ENCODE assay signal across 8 mouse cellular contexts in genomic region chr17:84182311-84183271, GRCm38 (mm10). TPM values are rescaled to one million over a fixed set of nuclear protein-coding genes. Genes with fewer than 3 reads are reported as not detected.
DNase-seq lines count a peak whose midpoint lies in the region; ATAC-seq and TF ChIP-seq lines count a peak whose summit lies in the region.

No protein-coding gene starts in this region.

- peak overlapping the region; percentile 82 for H3K4me2 ChIP-seq in limb, embryonic 14.5 days (replicated peaks; ENCODE audit: low read depth, low read length, severe bottlenecking)

- H3K9ac ChIP-seq in limb, embryonic 14.5 days (ENCODE audit: low read depth, low read length, severe bottlenecking): peak overlapping the region; percentile 59

- no peak for TF ChIP-seq POLR2A in limb, embryonic 14.5 days (IDR thresholded peaks at IDR 0.05; ENCODE audit: borderline replicate concordance, extremely low read depth, insufficient read depth, insufficient read length)

- H3K27ac ChIP-seq in embryonic facial prominence, embryonic 10.5 days (replicated peaks): peak overlapping the region; percentile 85
- peak overlapping the region; percentile 84 for H3K27ac ChIP-seq in limb, embryonic 14.5 days (replicated peaks; ENCODE audit: low read depth, low read length)

- DNase-seq in retina, postnatal 1 day: peak; percentile 40
- no peak for DNase-seq in retina, embryonic 14.5 days (ENCODE audit: low spot score)
- peak; percentile 87 for DNase-seq in embryonic facial prominence, embryonic 10.5 days (ENCODE audit: low spot score)
- peak; percentile 42 to 59 for DNase-seq in heart, postnatal 14 days
- DNase-seq in limb, embryonic 14.5 days (ENCODE audit: low spot score): peak; percentile 64
- DNase-seq in naive thymus-derived CD4-positive, alpha-beta T cell, adult 2 months (ENCODE audit: low read depth): peak; percentile 71
- no peak for DNase-seq in layer of hippocampus, postnatal 10 days (ENCODE audit: low spot score in 2 of 2)

- intact Hi-C loops in heart, postnatal 14 days (cut with DNase I): no loop called here

- peaks cover 26% of the 10 kb centered on the region for H3K36me3 ChIP-seq in embryonic facial prominence, embryonic 10.5 days (replicated peaks)
- H3K36me3 ChIP-seq in limb, embryonic 14.5 days (ENCODE audit: control insufficient read depth, insufficient read depth, low read length): peaks cover 29% of the 10 kb centered on the region

- ATAC-seq in limb, embryonic 14.5 days (ENCODE audit: low FRiP score, low read depth): peak; percentile 11; the same call in 1 of the 2 replicates
- ATAC-seq in monocyte, adult 5-6 weeks (replicated peaks; ENCODE audit: insufficient number of reproducible peaks, low FRiP score, low TSS enrichment, poor library complexity, severe bottlenecking): no peak

- H3K4me3 ChIP-seq in embryonic facial prominence, embryonic 10.5 days: peak overlapping the region; percentile 51
- peak overlapping the region; percentile 39 for H3K4me3 ChIP-seq in limb, embryonic 14.5 days (replicated peaks; ENCODE audit: low read length)

- 26% methylated on average over 16 of the region's 16 CpGs for WGBS in embryonic facial prominence, embryonic 10.5 days
- 14% methylated on average over 16 of the region's 16 CpGs for WGBS in limb, embryonic 14.5 days

- H3K9me3 ChIP-seq in embryonic facial prominence, embryonic 10.5 days: no peaks in the 10 kb centered on the region
- no peaks in the 10 kb centered on the region for H3K9me3 ChIP-seq in limb, embryonic 14.5 days (ENCODE audit: control insufficient read depth, low read length)

- peaks cover 60% of the 10 kb centered on the region for H3K4me1 ChIP-seq in embryonic facial prominence, embryonic 10.5 days
- H3K4me1 ChIP-seq in limb, embryonic 14.5 days (ENCODE audit: control insufficient read depth, insufficient read depth, low read length): peaks cover 44% of the 10 kb centered on the region

- no peaks in the 10 kb centered on the region for H3K27me3 ChIP-seq in embryonic facial prominence, embryonic 10.5 days (replicated peaks; ENCODE audit: low read depth, poor library complexity, severe bottlenecking)
- no peaks in the 10 kb centered on the region for H3K27me3 ChIP-seq in limb, embryonic 14.5 days (ENCODE audit: control insufficient read depth, insufficient read depth, low read length)

RNA-seq across cellular contexts. Expression of gene Zfp36l2, which starts 5.2 kb away (rescaled TPM):
- polyA plus RNA-seq in embryonic facial prominence, embryonic 10.5 days (2016; fragmentation: Nextera tagmentation; extraction: Ambion mirVana): 10.8 and 12.0 TPM in 2 replicates
- 10 to 100 TPM; 30.3 to 33.3 TPM for total RNA-seq in heart, postnatal 14 days (2021)
- polyA plus RNA-seq in limb, embryonic 14.5 days (2012; rRNA removed): 80.1 and 113 TPM in 2 replicates
- polyA plus RNA-seq in limb, embryonic 14.5 days (2014; fragmentation: Nextera tagmentation; extraction: Ambion mirVana): 30.9 and 32.6 TPM in 2 replicates
- 346 to 394 TPM (median 381 TPM) in 3 replicates for total RNA-seq in monocyte, adult 5-6 weeks (2017)
- 10 to 100 TPM; 24.4 to 25.4 TPM for total RNA-seq in layer of hippocampus, postnatal 10 days (2021)

Comparison
In these comparisons a context has a peak if more than half of its experiments do, and no peak if none do; other contexts are left out.
1. DNase-seq: peak in retina, postnatal 1 day (single experiment), embryonic facial prominence, embryonic 10.5 days (single experiment), heart, postnatal 14 days (2 of 2), limb, embryonic 14.5 days (single experiment) and naive thymus-derived CD4-positive, alpha-beta T cell, adult 2 months (single experiment); none in retina, embryonic 14.5 days (single experiment) and layer of hippocampus, postnatal 10 days (0 of 2).
2. RNA of gene Zfp36l2, which starts 5.2 kb away (total RNA-seq): 346 to 394 TPM in monocyte, adult 5-6 weeks; 30.3 to 33.3 TPM in heart, postnatal 14 days and 24.4 to 25.4 TPM in layer of hippocampus, postnatal 10 days; every median in the first group is over 10 times any median in the second.